Mouse (Mus musculus): Measurements from ENCODE around the gene Jph3. TPM values are rescaled to one million over a fixed set of nuclear protein-coding genes. Genes with fewer than 3 reads are reported as not detected.

Gene Jph3
- polyA plus RNA-seq, 1 experiment: not detected

- Histone ChIP-seq H3K27me3 (ENCODE audit: control insufficient read depth, insufficient read depth, insufficient read length) (peaks cover 79% of the 10 kb centered on the region), H3ac (ENCODE audit: control insufficient read depth, insufficient read length) (no peak overlapping the region), H3K36me3 (ENCODE audit: control insufficient read depth, insufficient read depth) (no peaks in the 10 kb centered on the region), H3K4me2 (ENCODE audit: low read depth) (no peak overlapping the region), H3K4me3 (no peak overlapping the region), H3K79me2 (ENCODE audit: control insufficient read depth, insufficient read depth) (no peaks in the 10 kb centered on the region)
- TF ChIP-seq POLR2AphosphoS2 (IDR thresholded peaks at IDR 0.05; ENCODE audit: insufficient read length, low read depth) (no peak), SRF (IDR thresholded peaks at IDR 0.05; ENCODE audit: control insufficient read depth, insufficient read length, low read depth) (no peak), TCF3 (IDR thresholded peaks at IDR 0.05; ENCODE audit: insufficient read length, low read depth) (no peak), E2F4 (IDR thresholded peaks at IDR 0.05; ENCODE audit: insufficient read depth) (no peak), POLR2A (IDR thresholded peaks at IDR 0.05; ENCODE audit: insufficient read length, low read depth) (no peak), MAX (IDR thresholded peaks at IDR 0.05; ENCODE audit: low read depth) (no peak)
These were observed 2.3 kb upstream of the Jph3 start for GRCm38 (mm10) chr8:121727164-121727563.

- TF ChIP-seq USF1 (IDR thresholded peaks at IDR 0.05; ENCODE audit: low read depth) (no peak), CEBPB (IDR thresholded peaks at IDR 0.05; ENCODE audit: insufficient read depth, poor library complexity, severe bottlenecking) (no peak), REST (IDR thresholded peaks at IDR 0.05; ENCODE audit: insufficient read depth, insufficient read length) (no peak), MAX (IDR thresholded peaks at IDR 0.05; ENCODE audit: low read depth) (no peak), SRF (IDR thresholded peaks at IDR 0.05; ENCODE audit: control insufficient read depth, insufficient read length, low read depth) (no peak), E2F4 (IDR thresholded peaks at IDR 0.05; ENCODE audit: insufficient read depth) (no peak), MYOD1 (IDR thresholded peaks at IDR 0.05; ENCODE audit: control insufficient read depth in 1 of 3, insufficient read length in 2 of 3, low read depth in 2 of 3) (no peak), POLR2A (IDR thresholded peaks at IDR 0.05; ENCODE audit: insufficient read length, low read depth) (no peak), TCF12 (IDR thresholded peaks at IDR 0.05; ENCODE audit: insufficient read depth, poor library complexity, severe bottlenecking) (no peak), POLR2AphosphoS2 (IDR thresholded peaks at IDR 0.05; ENCODE audit: insufficient read length, low read depth) (no peak), MYOG (IDR thresholded peaks at IDR 0.05; ENCODE audit: control insufficient read depth in 1 of 3, insufficient read depth in 1 of 3, insufficient read length in 2 of 3, low read depth in 2 of 3) (no peak), TCF3 (IDR thresholded peaks at IDR 0.05; ENCODE audit: insufficient read length, low read depth) (no peak)
- Histone ChIP-seq H3K36me3 (ENCODE audit: control insufficient read depth, insufficient read depth) (no peaks in the 10 kb centered on the region), H3K4me2 (ENCODE audit: low read depth) (no peak overlapping the region), H3K27me3 (ENCODE audit: control insufficient read depth, insufficient read depth, insufficient read length) (peaks cover 84% of the 10 kb centered on the region), H3ac (ENCODE audit: control insufficient read depth, insufficient read length) (no peak overlapping the region), H3K79me2 (ENCODE audit: control insufficient read depth, insufficient read depth) (no peaks in the 10 kb centered on the region), H3K4me3 (no peak overlapping the region)
These were observed 331 bp downstream of the Jph3 start for GRCm38 (mm10) chr8:121729754-121730153.

GRCm38 (mm10) chr8:121730170-121730569 is 747 bp downstream of the Jph3 start:
- Histone ChIP-seq H3K27me3 (ENCODE audit: control insufficient read depth, insufficient read depth, insufficient read length) (peaks cover 80% of the 10 kb centered on the region), H3K4me2 (ENCODE audit: low read depth) (no peak overlapping the region), H3ac (ENCODE audit: control insufficient read depth, insufficient read length) (no peak overlapping the region), H3K36me3 (ENCODE audit: control insufficient read depth, insufficient read depth) (no peaks in the 10 kb centered on the region), H3K79me2 (ENCODE audit: control insufficient read depth, insufficient read depth) (no peaks in the 10 kb centered on the region), H3K4me3 (no peak overlapping the region)
- TF ChIP-seq SRF (IDR thresholded peaks at IDR 0.05; ENCODE audit: control insufficient read depth, insufficient read length, low read depth) (no peak), TCF3 (IDR thresholded peaks at IDR 0.05; ENCODE audit: insufficient read length, low read depth) (no peak), MYOD1 (IDR thresholded peaks at IDR 0.05; ENCODE audit: control insufficient read depth in 1 of 3, insufficient read length in 2 of 3, low read depth in 2 of 3) (no peak), CEBPB (IDR thresholded peaks at IDR 0.05; ENCODE audit: insufficient read depth, poor library complexity, severe bottlenecking) (no peak), USF1 (IDR thresholded peaks at IDR 0.05; ENCODE audit: low read depth) (no peak), MYOG (IDR thresholded peaks at IDR 0.05; ENCODE audit: control insufficient read depth in 1 of 3, insufficient read depth in 1 of 3, insufficient read length in 2 of 3, low read depth in 2 of 3) (no peak), E2F4 (IDR thresholded peaks at IDR 0.05; ENCODE audit: insufficient read depth) (no peak), POLR2AphosphoS2 (IDR thresholded peaks at IDR 0.05; ENCODE audit: insufficient read length, low read depth) (no peak), POLR2A (IDR thresholded peaks at IDR 0.05; ENCODE audit: insufficient read length, low read depth) (no peak), TCF12 (IDR thresholded peaks at IDR 0.05; ENCODE audit: insufficient read depth, poor library complexity, severe bottlenecking) (no peak), MAX (IDR thresholded peaks at IDR 0.05; ENCODE audit: low read depth) (no peak), REST (IDR thresholded peaks at IDR 0.05; ENCODE audit: insufficient read depth, insufficient read length) (no peak)

- Histone ChIP-seq H3K4me2 (ENCODE audit: low read depth) (no peak overlapping the region), H3K4me3 (no peak overlapping the region)
These were observed 1.2 kb downstream of the Jph3 start for GRCm38 (mm10) chr8:121730646-121731045.

GRCm38 (mm10) chr8:121731060-121731459 is 1.6 kb downstream of the Jph3 start:
- TF ChIP-seq REST (IDR thresholded peaks at IDR 0.05; ENCODE audit: insufficient read depth, insufficient read length): no peak
- H3K79me2 ChIP-seq (ENCODE audit: control insufficient read depth, insufficient read depth): no peaks in the 10 kb centered on the region
- no peak overlapping the region for H3K4me3 ChIP-seq
- H3ac ChIP-seq (ENCODE audit: control insufficient read depth, insufficient read length): no peak overlapping the region
- peaks cover 73% of the 10 kb centered on the region for H3K27me3 ChIP-seq (ENCODE audit: control insufficient read depth, insufficient read depth, insufficient read length)
- H3K4me2 ChIP-seq (ENCODE audit: low read depth): no peak overlapping the region
- H3K36me3 ChIP-seq (ENCODE audit: control insufficient read depth, insufficient read depth): no peaks in the 10 kb centered on the region

More at GRCm38 (mm10) chr8:121730646-121731045, 1.2 kb downstream of the Jph3 start:
- Histone ChIP-seq H3K79me2 (ENCODE audit: control insufficient read depth, insufficient read depth) (no peaks in the 10 kb centered on the region), H3K27me3 (ENCODE audit: control insufficient read depth, insufficient read depth, insufficient read length) (peaks cover 77% of the 10 kb centered on the region), H3K36me3 (ENCODE audit: control insufficient read depth, insufficient read depth) (no peaks in the 10 kb centered on the region), H3ac (ENCODE audit: control insufficient read depth, insufficient read length) (no peak overlapping the region)
- no peak for TF ChIP-seq CEBPB (IDR thresholded peaks at IDR 0.05; ENCODE audit: insufficient read depth, poor library complexity, severe bottlenecking)
- TF ChIP-seq POLR2A (IDR thresholded peaks at IDR 0.05; ENCODE audit: insufficient read length, low read depth): no peak
- no peak for TF ChIP-seq MYOD1 (IDR thresholded peaks at IDR 0.05; ENCODE audit: control insufficient read depth in 1 of 3, insufficient read length in 2 of 3, low read depth in 2 of 3)
- no peak for TF ChIP-seq SRF (IDR thresholded peaks at IDR 0.05; ENCODE audit: control insufficient read depth, insufficient read length, low read depth)
- TF ChIP-seq MYOG (IDR thresholded peaks at IDR 0.05; ENCODE audit: control insufficient read depth in 1 of 3, insufficient read depth in 1 of 3, insufficient read length in 2 of 3, low read depth in 2 of 3): no peak
- TF ChIP-seq TCF12 (IDR thresholded peaks at IDR 0.05; ENCODE audit: insufficient read depth, poor library complexity, severe bottlenecking): no peak
